9 mouse cellular contexts compared by ENCODE assay signal in genomic region chr3:97032053-97032496, GRCm38 (mm10).
DNase-seq lines count a peak whose midpoint lies in the region; ATAC-seq lines count a peak whose summit lies in the region.
"Had no signal": no experiment of that assay in that cellular context is flagged by ENCODE, and none has a peak within 500 bp of the region (broad histone marks: within the 10 kb centered on the region; RNA-seq: fewer than 3 reads in every experiment).

No protein-coding gene starts in this region.

- peak overlapping the region; percentile 42 for H3K9ac ChIP-seq in forebrain, embryonic 15.5 days (replicated peaks)
- H3K9ac ChIP-seq in liver, embryonic 13.5 days, result no peak overlapping the region
- 0 out of 2 replicates have a peak overlapping the region, but pooled peaks have one; percentile 21 for H3K9ac ChIP-seq in neural tube, embryonic 14.5 days (replicated peaks; ENCODE audit: low read depth, low read length)

- peak overlapping the region; percentile 38 for H3K4me3 ChIP-seq in forebrain, embryonic 15.5 days
- H3K4me3 ChIP-seq in liver, embryonic 13.5 days (replicated peaks), result no peak overlapping the region; the same call in 1 of the 2 replicates
- peak overlapping the region; percentile 17; the same call in 1 of the 2 replicates for H3K4me3 ChIP-seq in neural tube, embryonic 14.5 days (ENCODE audit: low read depth, low read length)

- peak; percentile 46; the same call in 1 of the 2 replicates for ATAC-seq in forebrain, embryonic 15.5 days (replicated peaks)
- ATAC-seq in liver, embryonic 13.5 days (ENCODE audit: low read depth), result no peak
- ATAC-seq in neural tube, embryonic 14.5 days (ENCODE audit: low read depth), result no peak

- peaks cover 10% of the 10 kb centered on the region for H3K4me1 ChIP-seq in forebrain, embryonic 15.5 days
- H3K4me1 ChIP-seq in liver, embryonic 13.5 days (replicated peaks), result no peaks in the 10 kb centered on the region
- H3K4me1 ChIP-seq in neural tube, embryonic 14.5 days (ENCODE audit: control insufficient read depth, insufficient read depth, low read length), result no peaks in the 10 kb centered on the region

- peak overlapping the region; percentile 50 for H3K4me2 ChIP-seq in forebrain, embryonic 15.5 days (replicated peaks)
- peak overlapping the region; percentile 38 for H3K4me2 ChIP-seq in liver, embryonic 13.5 days
- H3K4me2 ChIP-seq in neural tube, embryonic 14.5 days (ENCODE audit: low read depth, low read length), result peak overlapping the region; percentile 42

- H3K36me3 ChIP-seq in forebrain, embryonic 15.5 days, result no peaks in the 10 kb centered on the region
- no peaks in the 10 kb centered on the region for H3K36me3 ChIP-seq in liver, embryonic 13.5 days
- no peaks in the 10 kb centered on the region for H3K36me3 ChIP-seq in neural tube, embryonic 14.5 days (ENCODE audit: control insufficient read depth, insufficient read depth, low read length)

- H3K27ac ChIP-seq in forebrain, embryonic 15.5 days (replicated peaks), result no peak overlapping the region
- H3K27ac ChIP-seq in liver, embryonic 13.5 days, result no peak overlapping the region
- no peak overlapping the region for H3K27ac ChIP-seq in neural tube, embryonic 14.5 days (ENCODE audit: low read depth, low read length)
- H3K27ac ChIP-seq: macrophage had no signal

- H3K9me3 ChIP-seq in forebrain, embryonic 15.5 days, result no peaks in the 10 kb centered on the region
- no peaks in the 10 kb centered on the region for H3K9me3 ChIP-seq in liver, embryonic 13.5 days (replicated peaks)
- H3K9me3 ChIP-seq in neural tube, embryonic 14.5 days (ENCODE audit: control insufficient read depth, low read length), result no peaks in the 10 kb centered on the region

- H3K27me3 ChIP-seq in forebrain, embryonic 15.5 days, result no peaks in the 10 kb centered on the region
- H3K27me3 ChIP-seq in liver, embryonic 13.5 days, result no peaks in the 10 kb centered on the region; the same call in 1 of the 2 replicates
- H3K27me3 ChIP-seq in neural tube, embryonic 14.5 days (ENCODE audit: control insufficient read depth, insufficient read depth, low read length), result no peaks in the 10 kb centered on the region

- WGBS in forebrain, embryonic 15.5 days, result under 1% methylated on average over 10 of the region's 10 CpGs
- 6% methylated on average over 10 of the region's 10 CpGs for WGBS in liver, embryonic 13.5 days (ENCODE audit: insufficient replicate concordance)
- WGBS in neural tube, embryonic 14.5 days, result 0% methylated on average over 10 of the region's 10 CpGs

- peak; percentile 10 to 17 for DNase-seq in kidney, postnatal 4 days
- no peak for DNase-seq in kidney, postnatal 10 days
- no peak for DNase-seq in liver, embryonic 13.5 days
- DNase-seq in cerebellum, adult 11 months, result no peak
- DNase-seq in urinary bladder, postnatal 10 days (ENCODE audit: low spot score), result no peak
- DNase-seq in cerebellum, postnatal 36 days, result no peak

Comparison
In these comparisons a context has a peak if more than half of its experiments do, and no peak if none do; other contexts are left out.
1. DNase-seq: peak in kidney, postnatal 4 days (2 of 2); none in kidney, postnatal 10 days (single experiment), liver, embryonic 13.5 days (single experiment), cerebellum, adult 11 months (single experiment), urinary bladder, postnatal 10 days (single experiment) and cerebellum, postnatal 36 days (0 of 2).
2. Peak in every context shown above with its lines, with median percentiles within 50 percentile points of each other: H3K4me2 ChIP-seq.